Mouse (Mus musculus): Measurements from ENCODE around the gene Abca4.

Abca4 gene

DNA sequence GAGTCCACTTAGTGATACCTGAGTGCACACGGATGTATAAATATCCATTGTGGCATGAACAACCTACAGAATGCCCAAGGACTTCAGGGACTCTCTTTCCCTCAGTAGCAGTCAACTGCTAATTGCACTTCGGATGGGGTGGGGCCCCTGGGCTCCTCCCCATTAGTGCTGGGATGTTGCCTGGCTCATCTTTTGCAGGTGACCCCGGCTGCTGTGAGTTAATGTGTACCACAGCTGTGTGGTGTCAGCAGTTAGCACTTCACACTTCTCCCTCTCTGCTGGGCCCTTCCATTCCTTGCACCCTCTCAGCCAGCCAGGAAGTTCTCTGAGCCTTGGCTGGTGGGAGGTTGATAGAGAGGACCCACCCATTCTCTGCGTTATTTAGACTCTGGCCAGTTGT lies 65.2 kb downstream of the Abca4 start:
- DNase-seq (ENCODE audit: low read depth, low spot score) = no peak

DNA sequence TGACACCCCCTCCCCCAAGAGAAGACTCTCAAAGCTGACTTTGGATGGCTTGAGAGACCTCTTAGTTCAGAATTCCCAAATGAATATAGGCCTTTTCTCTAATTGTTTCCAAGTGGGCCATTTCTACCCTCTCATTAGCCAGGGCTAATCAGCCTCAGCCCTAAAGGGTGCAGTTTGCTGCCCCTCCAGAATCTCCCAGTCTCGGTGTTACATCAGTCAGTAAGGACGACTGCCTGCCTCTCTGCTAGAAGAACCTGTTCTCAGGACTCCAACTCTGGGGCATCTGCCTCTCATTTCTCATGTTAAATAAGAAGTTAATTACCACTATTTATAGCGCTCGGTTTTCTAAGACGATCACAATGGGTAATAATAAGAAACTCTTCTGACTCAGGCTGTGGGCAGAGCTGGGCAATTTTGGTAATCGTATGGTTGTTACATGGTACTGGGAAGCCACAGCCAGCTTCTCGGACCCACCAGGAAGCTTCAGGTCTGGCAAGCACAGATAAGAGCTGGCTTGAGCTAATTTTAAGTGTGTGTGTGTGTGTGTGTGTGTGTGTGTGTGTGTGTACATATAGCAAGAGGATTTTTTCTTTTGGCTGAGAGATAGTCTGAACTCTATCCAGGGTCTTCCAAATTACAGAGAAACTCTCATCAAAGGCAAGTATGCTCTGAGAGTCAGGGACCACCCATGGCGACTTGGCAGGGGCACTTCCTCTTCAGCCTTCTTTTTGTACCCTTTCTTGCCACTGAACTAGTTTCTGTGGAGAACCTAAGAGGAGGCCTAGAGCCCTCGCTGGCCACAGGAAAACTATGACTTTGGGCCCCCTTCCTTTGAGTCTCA lies 67.1 kb downstream of the Abca4 start:
- no peak for DNase-seq (ENCODE audit: low read depth, low spot score)

DNA sequence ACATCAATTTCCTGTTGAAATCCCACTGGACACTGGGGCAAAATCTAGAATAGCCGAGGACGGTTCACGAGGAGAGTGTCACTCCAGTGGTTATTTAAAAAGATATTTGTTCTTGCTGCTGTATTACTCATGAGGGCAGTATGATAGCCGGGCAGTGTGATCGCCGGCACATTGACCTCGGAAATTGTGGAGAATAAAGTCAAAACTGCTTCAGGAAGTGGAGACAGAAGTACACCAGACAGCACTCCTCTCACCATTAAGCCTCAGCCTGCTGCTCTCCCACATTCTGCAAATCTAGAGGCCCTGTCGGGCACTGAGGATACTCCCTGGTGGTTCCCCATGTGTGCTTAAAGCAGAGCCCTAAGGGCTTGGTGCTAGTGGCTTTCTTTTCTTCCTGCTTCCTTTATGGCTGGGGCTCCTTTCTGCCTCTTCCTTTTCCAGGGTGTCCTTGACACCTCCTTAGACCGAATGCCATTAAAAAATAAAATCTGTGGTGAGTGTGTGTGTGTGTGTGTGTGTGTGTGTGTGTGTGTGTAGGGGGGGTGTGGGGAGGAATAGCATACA lies 74.5 kb downstream of the Abca4 start:
- no peak for DNase-seq (ENCODE audit: low read depth, low spot score)

DNA sequence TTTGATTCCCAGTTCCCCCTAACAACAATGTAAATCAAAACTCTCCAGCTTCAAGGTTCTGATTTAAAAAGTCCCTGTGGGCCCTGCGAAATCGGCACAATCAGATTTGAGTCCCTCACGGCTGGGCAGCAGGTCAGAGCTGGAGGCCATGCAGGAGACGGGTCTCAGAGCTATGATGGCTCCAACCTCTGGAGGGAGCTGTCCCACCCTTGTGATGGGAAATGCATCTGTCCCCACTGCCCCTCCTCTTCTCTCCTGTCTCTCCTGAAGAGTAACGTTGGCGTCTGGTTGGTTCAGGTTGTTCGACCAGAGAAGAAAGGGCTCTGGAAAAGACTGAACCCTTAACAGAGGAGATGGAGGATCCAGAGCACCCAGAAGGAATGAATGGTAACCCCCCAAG lies 75.5 kb downstream of the Abca4 start:
- no peak for DNase-seq (ENCODE audit: low read depth, low spot score)

DNA sequence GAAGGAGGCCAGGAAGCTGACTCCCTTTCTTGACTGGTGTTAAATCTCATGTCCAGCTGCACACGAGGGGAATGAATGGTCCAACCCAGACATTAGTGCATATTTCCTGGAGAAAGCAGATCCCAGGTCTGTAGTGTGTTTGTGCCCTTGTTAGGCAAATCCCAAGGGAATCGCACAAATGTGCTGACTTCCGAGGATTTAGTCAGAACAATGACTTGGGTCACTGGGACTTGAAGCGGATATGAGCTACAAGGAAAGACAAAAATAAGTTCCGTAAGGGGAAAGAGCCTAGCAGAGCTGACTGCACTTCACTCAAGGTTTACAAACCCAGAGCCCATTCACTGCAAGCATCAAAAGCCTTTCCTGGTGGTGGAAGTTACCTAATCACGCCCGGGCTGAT lies 76.0 kb downstream of the Abca4 start:
- DNase-seq (ENCODE audit: low read depth, low spot score) = no peak

DNA sequence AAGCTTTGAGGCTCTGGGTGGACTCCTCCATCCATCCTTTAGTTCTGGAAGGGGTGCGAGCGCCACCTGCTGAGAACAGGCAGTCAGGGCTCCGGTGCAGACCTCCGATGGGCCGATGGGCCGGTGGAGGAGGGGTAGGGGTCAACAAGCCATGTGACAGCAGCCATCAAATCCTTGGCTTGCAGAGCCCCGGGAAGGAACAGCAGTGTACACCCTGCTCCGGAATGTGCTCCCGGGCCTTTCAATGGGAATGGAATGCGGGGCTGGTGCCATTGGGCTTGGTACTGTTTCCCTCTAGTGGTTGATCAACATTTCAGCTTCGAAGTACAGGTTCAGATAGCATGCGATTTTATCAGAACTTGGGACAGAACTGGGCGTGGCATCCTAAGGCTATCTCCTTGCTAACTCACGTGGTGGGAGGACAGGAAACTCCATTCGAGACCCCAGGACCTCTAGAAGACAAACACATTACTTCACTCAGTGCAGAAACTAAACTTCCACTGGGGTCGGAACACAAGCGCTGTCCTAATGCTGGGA lies 78.0 kb downstream of the Abca4 start:
- peak; percentile 57 for DNase-seq (ENCODE audit: low read depth, low spot score)

DNA sequence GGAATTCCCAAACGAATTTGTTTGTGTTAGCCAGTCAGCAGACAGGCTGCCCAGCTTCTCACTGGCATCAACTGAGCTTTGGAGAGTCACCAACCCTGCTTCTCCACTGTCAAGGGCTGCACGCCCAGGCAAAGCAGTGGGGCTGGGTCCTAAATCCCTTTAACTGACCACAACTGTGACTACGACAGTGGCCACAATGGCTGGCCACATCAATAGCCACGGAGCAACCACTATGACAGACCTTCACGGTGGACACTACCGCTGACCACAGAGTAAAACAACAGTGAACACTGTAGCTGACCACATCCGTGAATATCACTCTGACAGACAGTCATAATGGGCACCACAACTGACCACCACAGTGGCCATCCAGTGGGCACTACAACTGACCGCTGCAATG lies 78.6 kb downstream of the Abca4 start:
- no peak for DNase-seq (ENCODE audit: low read depth, low spot score)

DNA sequence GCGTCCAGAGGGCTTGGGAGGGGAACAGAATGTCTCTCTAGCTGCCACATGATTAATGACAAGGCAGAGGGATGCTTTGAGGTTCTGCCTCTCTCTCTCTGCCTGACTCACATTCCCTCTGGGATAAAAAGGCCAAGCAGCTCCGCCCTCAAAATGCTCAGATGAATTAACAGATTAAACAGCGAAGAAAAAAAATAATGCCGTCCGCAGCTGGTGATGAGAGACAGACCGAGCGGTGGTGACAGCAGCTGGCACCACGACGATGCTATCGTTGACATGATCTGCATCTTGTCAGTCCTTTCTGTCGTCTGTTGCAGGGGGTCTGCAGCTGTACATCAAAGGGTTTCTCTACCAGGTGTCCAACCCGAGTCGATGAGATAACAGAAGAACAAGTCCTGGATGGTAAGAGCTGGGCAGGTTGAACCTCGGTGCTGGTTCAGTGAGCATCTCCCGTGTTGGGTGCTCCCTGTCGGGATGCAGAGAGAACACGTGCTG lies 84.8 kb downstream of the Abca4 start:
- DNase-seq (ENCODE audit: low read depth, low spot score) = peak; percentile 31

DNA sequence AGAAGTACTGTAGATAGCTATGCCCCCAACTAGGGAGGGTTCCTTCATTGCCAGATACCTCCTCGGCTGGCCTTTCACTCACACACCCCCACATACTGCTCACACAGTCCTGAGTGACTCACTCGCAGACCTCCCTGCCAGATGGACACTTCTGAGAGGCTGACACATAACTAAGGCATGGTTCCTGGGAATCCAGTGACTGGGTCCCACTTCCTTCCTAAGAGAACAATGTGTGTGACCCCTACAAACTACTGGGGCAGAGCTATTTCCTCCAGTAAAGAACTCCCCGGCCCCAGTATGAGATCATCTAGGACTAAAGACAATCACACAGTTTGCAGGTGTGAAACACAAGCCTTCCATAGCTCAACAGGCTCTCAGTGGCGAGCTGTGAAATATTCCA lies 86.5 kb downstream of the Abca4 start:
- no peak for DNase-seq (ENCODE audit: low read depth, low spot score)

DNA sequence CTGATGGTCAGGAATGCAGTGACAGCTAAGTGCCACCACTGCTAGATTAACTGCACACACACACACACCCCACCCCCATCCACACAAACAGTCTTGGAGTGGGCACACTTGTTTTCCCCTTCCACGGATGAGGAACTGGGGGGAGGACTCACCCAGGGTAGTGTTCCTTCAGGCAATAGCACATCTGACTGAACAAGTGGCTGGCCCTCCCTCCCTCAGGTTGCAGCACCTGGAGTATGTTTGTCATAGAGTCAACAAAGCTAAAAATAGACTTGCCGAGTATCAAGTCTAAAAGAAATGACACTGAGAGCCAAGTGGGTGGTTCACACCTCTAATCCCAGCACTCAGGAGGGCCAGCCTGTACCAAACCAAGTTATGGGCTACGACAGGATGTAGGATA lies 87.4 kb downstream of the Abca4 start:
- no peak for DNase-seq (ENCODE audit: low read depth, low spot score)

DNA sequence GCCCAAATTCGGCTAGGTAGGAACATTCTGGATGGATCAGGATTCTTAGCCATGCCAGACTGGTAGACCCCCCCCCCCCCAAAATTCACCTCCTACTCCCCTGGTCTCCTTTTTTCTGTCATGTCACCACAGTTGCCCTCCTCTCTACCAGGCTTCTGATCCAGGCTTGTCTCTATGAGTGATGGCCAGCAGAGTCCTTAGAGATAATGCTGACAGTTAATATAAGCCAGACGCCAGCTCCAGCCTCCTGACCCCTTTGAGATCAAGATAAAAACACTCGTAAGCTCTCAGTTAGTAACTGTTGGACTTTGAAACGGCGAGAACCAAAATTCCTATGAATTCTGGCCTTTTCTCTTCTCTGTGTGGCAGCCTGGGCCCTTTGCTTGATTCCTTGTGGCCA lies 89.0 kb downstream of the Abca4 start:
- no peak for DNase-seq (ENCODE audit: low read depth, low spot score)

DNA sequence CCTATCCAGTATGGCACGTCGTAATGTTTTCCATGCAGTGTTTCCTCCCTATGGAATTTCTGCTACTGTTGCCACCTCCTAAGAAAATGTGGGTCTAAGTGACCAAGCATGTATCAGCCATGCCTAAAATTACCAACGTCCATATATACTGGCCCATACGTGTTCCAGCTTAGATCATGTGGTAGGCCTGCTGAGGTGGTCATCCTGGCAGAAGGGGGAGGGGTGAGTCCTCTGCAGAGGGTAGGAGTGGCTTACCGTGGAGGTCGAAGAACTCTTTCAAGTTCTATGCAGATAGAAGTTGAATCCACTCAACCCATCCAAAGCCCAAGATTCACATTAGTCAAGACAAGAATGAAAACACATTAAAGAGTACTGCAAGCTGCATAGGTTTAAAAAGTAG lies 89.6 kb downstream of the Abca4 start:
- no peak for DNase-seq (ENCODE audit: low read depth, low spot score)

DNA sequence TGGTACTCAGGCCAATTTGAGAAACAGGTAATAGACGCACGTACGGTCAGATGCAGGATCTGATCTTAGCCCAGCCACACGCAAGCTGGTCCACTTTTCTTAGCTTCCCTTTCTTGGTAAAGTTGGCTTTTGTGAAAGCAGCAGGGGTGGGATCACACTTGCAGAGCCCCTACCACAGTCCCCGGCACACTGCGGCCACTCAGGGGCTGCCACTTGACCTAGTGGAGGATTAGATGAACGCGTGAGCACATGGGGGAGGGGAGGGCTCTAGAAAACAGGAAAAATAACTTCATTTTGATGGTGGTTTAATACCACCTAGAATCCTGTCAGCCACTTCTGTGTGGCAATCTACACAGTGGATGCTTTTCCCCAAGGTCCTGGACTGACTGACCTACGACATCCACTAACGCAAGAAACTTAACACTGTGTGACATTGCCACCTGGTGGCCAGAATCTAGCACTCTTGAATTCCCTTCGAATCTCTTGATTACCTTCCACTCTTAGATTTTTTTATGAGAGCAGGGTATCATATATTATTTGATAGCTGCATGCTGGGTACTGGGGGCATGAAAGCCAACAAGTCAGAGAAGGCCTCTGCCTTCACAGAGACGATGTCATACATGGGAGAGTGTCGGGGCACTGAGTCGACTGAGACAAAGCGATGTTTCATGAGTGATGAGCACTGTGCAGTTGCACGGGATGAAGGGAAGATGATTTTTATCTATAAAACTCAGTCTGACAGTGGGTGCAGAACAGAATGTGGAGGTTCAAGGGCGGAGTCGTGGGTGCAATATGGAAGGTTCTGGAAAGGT lies 96.6 kb downstream of the Abca4 start:
- DNase-seq (ENCODE audit: low read depth, low spot score) = peak; percentile 54

DNA sequence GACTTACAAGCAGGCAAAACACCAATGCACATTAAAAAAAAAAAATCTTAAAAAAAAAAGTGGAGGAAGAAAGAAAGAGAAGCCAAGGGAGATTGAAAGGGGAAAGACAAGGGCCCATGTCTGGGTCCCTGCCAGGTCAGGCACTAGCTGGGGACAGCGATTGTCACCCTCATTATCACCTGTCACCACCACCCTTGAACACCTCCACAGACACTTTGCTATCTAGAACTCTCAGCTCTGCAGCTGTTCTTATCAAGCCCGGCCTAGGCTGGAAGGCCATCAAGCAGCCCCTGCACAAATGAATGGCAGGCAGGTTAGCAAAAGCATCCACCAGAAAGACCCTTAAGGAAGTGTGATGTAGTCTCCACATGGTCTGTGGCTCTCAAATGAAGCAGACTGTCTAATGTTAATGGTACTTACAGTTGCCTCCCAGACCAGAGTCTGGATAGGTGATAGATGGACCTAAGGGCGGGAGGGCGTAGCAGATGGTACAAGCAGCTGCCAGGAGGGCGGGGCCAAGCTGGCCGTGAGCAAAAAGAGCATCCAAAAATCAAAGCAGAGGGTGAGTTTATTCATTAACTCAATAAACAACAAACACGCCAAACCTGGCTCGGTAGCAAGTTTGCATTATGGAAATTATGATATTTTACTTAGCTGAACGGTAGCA lies 98.1 kb downstream of the Abca4 start:
- no peak for DNase-seq (ENCODE audit: low read depth, low spot score)

DNA sequence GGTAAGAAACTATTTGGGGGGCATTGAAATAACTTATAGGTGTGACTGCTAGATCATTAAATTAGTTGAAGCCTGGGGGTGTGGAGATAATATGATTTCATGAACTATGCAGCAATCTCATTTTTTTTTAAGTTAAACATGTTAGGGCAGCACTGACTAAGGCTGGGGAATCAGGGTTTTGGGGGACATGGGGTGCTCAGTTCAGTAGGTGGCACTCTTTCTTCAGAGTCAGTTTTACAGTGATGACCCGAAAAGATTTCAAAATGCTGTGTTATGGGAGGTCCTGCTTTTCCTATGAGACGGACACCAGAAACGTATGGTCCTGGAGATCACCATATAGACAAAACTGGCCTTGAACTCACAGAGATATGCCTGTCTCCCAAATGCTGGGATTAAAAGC lies 99.2 kb downstream of the Abca4 start:
- no peak for DNase-seq (ENCODE audit: low read depth, low spot score)

DNA sequence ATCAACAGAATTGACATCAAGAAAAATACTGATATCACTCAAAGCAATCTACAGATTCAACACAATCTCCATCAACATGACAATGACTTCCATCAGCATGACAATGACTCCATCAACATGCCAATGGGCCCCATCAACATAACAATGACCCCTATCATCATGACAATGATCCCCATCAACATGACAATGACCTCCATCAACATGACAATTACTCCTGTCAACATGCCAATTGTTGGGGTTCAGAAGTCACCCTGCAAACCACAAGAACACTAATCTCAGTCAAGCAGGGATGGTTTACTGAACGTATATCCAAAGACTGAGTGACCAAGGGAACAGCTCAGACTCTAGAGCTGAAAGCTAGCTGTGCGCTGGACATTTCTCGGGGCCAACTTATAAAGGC lies 101.2 kb downstream of the Abca4 start:
- no peak for DNase-seq (ENCODE audit: low read depth, low spot score)

DNA sequence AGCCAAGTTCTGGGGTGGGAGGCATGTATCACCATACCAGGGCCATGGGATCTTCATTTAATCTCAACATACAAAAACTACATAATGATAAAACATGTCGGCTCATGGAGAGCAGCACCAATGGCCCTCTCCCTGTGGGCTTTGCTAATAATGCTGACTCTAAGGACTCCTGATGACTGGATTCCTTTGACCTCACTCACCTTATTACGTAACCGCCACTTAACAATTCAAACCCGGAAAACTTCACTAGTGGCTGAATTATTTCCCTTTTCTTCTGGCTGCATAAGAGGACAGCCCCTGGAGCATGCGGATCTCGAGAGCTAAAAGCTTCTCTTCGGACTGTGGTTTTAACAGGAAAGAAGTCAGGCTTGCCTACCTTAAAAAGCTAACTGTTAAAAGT lies 106.6 kb downstream of the Abca4 start:
- DNase-seq (ENCODE audit: low read depth, low spot score) = no peak

DNA sequence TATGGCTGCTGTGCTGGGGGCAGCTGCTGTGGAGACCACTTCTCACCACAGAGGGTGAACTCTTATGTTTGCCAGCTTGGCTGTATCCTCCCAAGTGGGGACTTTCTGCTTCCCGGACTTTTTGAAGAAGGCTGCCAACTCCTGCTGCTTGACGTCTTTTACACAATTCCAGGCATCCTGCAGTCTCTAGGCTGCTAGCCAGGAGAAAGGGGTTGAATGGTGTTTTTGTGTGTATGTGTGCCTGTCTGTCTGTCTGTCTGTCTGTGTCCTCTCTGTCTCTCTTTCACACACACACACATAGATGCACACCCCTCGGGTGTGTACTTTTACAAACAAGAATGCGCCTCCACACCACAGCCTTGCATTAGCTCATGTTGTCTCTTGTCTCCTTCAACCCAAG lies 108.2 kb downstream of the Abca4 start:
- DNase-seq (ENCODE audit: low read depth, low spot score) = no peak

DNA sequence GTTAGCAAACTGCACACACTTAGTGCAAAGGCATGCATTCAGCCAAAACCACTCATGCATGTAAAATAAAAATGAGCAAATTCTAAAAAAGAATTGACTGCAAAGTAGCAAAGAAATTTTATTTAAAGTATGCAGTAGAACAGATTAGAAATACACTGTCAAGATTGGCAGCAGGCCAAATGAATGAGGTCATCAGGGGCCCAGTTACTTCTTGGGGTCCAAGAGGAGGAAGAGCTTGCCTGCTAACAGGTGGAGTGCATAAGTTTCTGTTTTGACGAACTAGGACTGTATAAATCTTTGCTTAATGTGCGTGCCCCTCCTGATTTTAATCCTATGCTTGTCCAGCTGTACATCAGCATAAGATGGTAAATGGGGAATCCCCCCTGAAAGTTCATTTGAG lies 109.8 kb downstream of the Abca4 start:
- DNase-seq (ENCODE audit: low read depth, low spot score) = no peak

DNA sequence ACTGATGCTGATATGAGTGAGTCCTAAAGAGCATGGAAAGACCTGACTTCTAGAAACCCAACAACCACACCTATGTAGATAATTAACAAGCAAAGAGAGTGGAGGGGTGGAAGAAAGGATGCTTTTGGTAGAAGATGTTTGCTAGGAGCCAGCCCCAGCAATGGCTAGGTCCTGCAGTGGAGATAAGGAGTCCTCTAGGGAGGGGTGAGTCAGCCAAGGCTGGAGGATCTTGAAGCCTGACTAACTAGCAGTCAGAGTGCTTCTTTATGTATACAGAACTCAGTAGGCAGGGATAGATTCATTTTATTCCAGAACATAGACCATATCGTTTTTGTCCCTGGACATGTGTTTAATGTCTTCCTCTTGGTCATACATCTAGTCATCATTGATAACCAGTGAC lies 115.2 kb downstream of the Abca4 start:
- no peak for DNase-seq (ENCODE audit: low read depth, low spot score)

DNA sequence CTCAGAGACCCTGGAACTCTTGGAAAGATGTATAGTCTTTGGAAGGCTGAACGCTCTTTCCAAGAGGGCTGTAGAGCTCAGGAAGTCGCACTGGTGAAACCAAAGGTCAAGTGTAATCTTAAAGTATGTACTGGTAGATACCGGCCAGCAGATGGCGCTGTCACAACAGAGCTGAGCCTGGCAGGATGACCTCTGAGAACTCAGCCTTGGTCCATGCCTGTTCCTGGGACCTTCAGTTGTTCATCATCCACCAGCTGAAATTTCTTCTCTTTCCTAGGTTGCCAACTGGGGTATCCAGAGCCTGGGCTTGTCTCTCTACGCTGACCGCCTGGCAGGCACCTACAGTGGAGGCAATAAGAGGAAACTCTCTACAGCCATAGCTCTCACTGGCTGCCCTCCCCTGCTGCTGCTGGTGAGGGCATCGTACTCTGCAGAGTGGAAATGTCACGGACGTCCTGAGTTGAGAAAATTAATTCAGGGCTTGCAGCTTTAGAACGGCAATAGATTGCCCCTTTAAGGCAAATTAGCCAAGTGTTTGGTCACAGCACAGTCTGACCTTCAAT lies 125.5 kb downstream of the Abca4 start:
- DNase-seq (ENCODE audit: low read depth, low spot score) = peak; percentile 43
